In genomic region chr11:63919211-63920098, GRCm38 (mm10) we compare ENCODE assay signal across 8 mouse cellular contexts. TPM values are rescaled to one million over a fixed set of nuclear protein-coding genes. Genes with fewer than 3 reads are reported as not detected.
A peak's percentile ranks its signal among the peaks of the same experiment; 100 is the strongest.
DNase-seq lines count a peak whose midpoint lies in the region; ATAC-seq and TF ChIP-seq lines count a peak whose summit lies in the region.

No protein-coding gene starts in this region.

- DNase-seq in kidney, adult 9 months, result no peak
- peak; percentile 53 for DNase-seq in embryo, embryonic 9.5 days (ENCODE audit: extremely low spot score)
- peak; percentile 49 for DNase-seq in neural tube, embryonic 11.5 days (ENCODE audit: low spot score)
- DNase-seq in left cerebral cortex, postnatal 10 days (ENCODE audit: extremely low spot score in 1 of 2, low spot score in 2 of 2), result no peak
- no peak for DNase-seq in cerebellum, postnatal 14 days
- no peak for DNase-seq in lung, postnatal 4 days

- H3K27ac ChIP-seq in kidney, embryonic 15.5 days, result peak overlapping the region; percentile 85
- H3K27ac ChIP-seq in intestine, postnatal 0 days (ENCODE audit: low read depth, low read length), result no peak overlapping the region
- 0 out of 2 replicates have a peak overlapping the region, but pooled peaks have one; percentile 49 for H3K27ac ChIP-seq in neural tube, embryonic 11.5 days (ENCODE audit: low read depth, low read length)

- no peak for ATAC-seq in kidney, embryonic 15.5 days (replicated peaks; ENCODE audit: low FRiP score)
- no peak for ATAC-seq in intestine, postnatal 0 days
- ATAC-seq in neural tube, embryonic 11.5 days (ENCODE audit: insufficient read depth, low FRiP score, low TSS enrichment), result no peak

- H3K9ac ChIP-seq in kidney, embryonic 15.5 days, result peak overlapping the region; percentile 59
- H3K9ac ChIP-seq in intestine, postnatal 0 days (ENCODE audit: low read depth, low read length), result peak overlapping the region; percentile 37
- peak overlapping the region; percentile 68 for H3K9ac ChIP-seq in neural tube, embryonic 11.5 days (ENCODE audit: low read length)

- no peaks in the 10 kb centered on the region for H3K9me3 ChIP-seq in kidney, embryonic 15.5 days (replicated peaks)
- H3K9me3 ChIP-seq in intestine, postnatal 0 days (ENCODE audit: control insufficient read depth), result no peaks in the 10 kb centered on the region
- H3K9me3 ChIP-seq in neural tube, embryonic 11.5 days (ENCODE audit: control insufficient read depth, low read length), result no peaks in the 10 kb centered on the region

- H3K36me3 ChIP-seq in kidney, embryonic 15.5 days, result no peaks in the 10 kb centered on the region
- H3K36me3 ChIP-seq in intestine, postnatal 0 days (ENCODE audit: control insufficient read depth, insufficient read depth), result no peaks in the 10 kb centered on the region
- H3K36me3 ChIP-seq in neural tube, embryonic 11.5 days (ENCODE audit: control insufficient read depth, insufficient read depth, low read length), result no peaks in the 10 kb centered on the region

- TF ChIP-seq CTCF in intestine, postnatal 0 days (IDR thresholded peaks at IDR 0.05; ENCODE audit: low read depth), result no peak

- H3K4me2 ChIP-seq in kidney, embryonic 15.5 days, result peak overlapping the region; percentile 87
- H3K4me2 ChIP-seq in intestine, postnatal 0 days (replicated peaks; ENCODE audit: low read depth), result peak overlapping the region; percentile 84
- H3K4me2 ChIP-seq in neural tube, embryonic 11.5 days (ENCODE audit: low read depth), result peak overlapping the region; percentile 68

- intact Hi-C loops in left cerebral cortex, postnatal 10 days (cut with DNase I), result loop anchor here (5.0 to 10.0 kb wide), 5 partner anchors 158 to 978 kb away; partner anchors contain the start of genes Cox10, F930015N05Rik and Hs3st3a1

- H3K4me3 ChIP-seq in kidney, embryonic 15.5 days (replicated peaks), result peak overlapping the region; percentile 65
- peak overlapping the region; percentile 58 for H3K4me3 ChIP-seq in intestine, postnatal 0 days (ENCODE audit: low read depth, low read length)
- H3K4me3 ChIP-seq in neural tube, embryonic 11.5 days (ENCODE audit: low read depth, low read length), result peak overlapping the region; percentile 73

- peaks cover 79% of the 10 kb centered on the region for H3K4me1 ChIP-seq in kidney, embryonic 15.5 days
- H3K4me1 ChIP-seq in intestine, postnatal 0 days (replicated peaks; ENCODE audit: control insufficient read depth, insufficient read depth, low read length), result peaks cover 3% of the 10 kb centered on the region; the same call in 1 of the 2 replicates
- peaks cover 31% of the 10 kb centered on the region for H3K4me1 ChIP-seq in neural tube, embryonic 11.5 days (ENCODE audit: control insufficient read depth, insufficient read depth, low read length)

- 3% methylated on average over 52 of the region's 52 CpGs for WGBS in kidney, embryonic 15.5 days
- 12% methylated on average over 52 of the region's 52 CpGs for WGBS in intestine, postnatal 0 days
- WGBS in neural tube, embryonic 11.5 days, result under 1% methylated on average over 52 of the region's 52 CpGs

- peaks cover 84% of the 10 kb centered on the region for H3K27me3 ChIP-seq in kidney, embryonic 15.5 days
- H3K27me3 ChIP-seq in intestine, postnatal 0 days (replicated peaks; ENCODE audit: control insufficient read depth, insufficient read depth, low read length), result peaks cover 51% of the 10 kb centered on the region
- H3K27me3 ChIP-seq in neural tube, embryonic 11.5 days (ENCODE audit: control insufficient read depth, insufficient read depth, low read length), result peaks cover 8% of the 10 kb centered on the region

RNA-seq across cellular contexts. Expression of gene Hs3st3b1, which starts 2.6 kb away (rescaled TPM):
- 33.2 and 34.6 TPM in 2 replicates for polyA plus RNA-seq in kidney, embryonic 15.5 days (2015; fragmentation: Nextera tagmentation; extraction: Ambion mirVana)
- polyA plus RNA-seq in intestine, postnatal 0 days (2015; fragmentation: Nextera tagmentation; extraction: Ambion mirVana), result 2.5 and 2.6 TPM in 2 replicates
- 13.0 and 14.0 TPM in 2 replicates for polyA plus RNA-seq in neural tube, embryonic 11.5 days (2014; fragmentation: Nextera tagmentation; extraction: Ambion mirVana)
- total RNA-seq in left cerebral cortex, postnatal 10 days (2021), result 1 to 10 TPM in 1 of 2 experiments, under 1 TPM in 1; 0.89 to 1.1 TPM

Comparison
In these comparisons a context has a peak if more than half of its experiments do, and no peak if none do; other contexts are left out.
1. DNase-seq: peak in embryo, embryonic 9.5 days (single experiment) and neural tube, embryonic 11.5 days (single experiment); none in kidney, adult 9 months (single experiment), left cerebral cortex, postnatal 10 days (0 of 2), cerebellum, postnatal 14 days (0 of 2) and lung, postnatal 4 days (0 of 2).
2. Peak in every context shown above with its lines, with median percentiles within 50 percentile points of each other: H3K4me2 ChIP-seq, H3K4me3 ChIP-seq and H3K9ac ChIP-seq.